In the genomic region with DNA sequence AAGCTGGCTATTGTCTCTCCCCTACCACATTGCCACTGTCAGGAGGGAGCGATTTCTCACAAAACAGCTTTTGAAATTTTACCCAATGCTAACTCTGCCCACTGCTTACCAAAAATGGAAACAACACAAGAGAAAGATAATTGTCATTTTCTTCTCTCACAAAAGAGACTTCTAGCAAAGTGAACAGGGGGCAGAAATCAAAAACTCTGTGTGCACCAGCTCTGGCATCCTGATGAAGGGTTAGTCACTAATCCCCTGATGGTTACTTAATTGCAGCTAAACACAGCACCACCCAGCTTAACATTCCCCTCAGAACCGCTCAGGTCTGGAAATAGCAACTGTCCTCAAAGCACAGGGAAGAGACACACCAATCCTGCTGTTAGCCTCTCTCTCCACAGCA, we compare ENCODE assay signal across 20 mouse cellular contexts.
DNase-seq lines count a peak whose midpoint lies in the region; ATAC-seq and TF ChIP-seq lines count a peak whose summit lies in the region.
"Had no signal": no experiment of that assay in that cellular context is flagged by ENCODE, and none has a peak within 500 bp of the region (broad histone marks: within the 10 kb centered on the region; RNA-seq: fewer than 3 reads in every experiment).

No protein-coding gene starts in this region.

- H3K36me3 ChIP-seq in forebrain, postnatal 0 days (ENCODE audit: insufficient read depth), result no peaks in the 10 kb centered on the region
- H3K36me3 ChIP-seq in forebrain, embryonic 15.5 days, result no peaks in the 10 kb centered on the region
- H3K36me3 ChIP-seq: embryonic facial prominence, embryonic 13.5 days; forebrain, embryonic 10.5 days; heart, embryonic 15.5 days; midbrain, embryonic 12.5 days had no signal

- peaks cover 14% of the 10 kb centered on the region; the same call in 1 of the 2 replicates for H3K4me1 ChIP-seq in forebrain, postnatal 0 days (ENCODE audit: insufficient read depth)
- H3K4me1 ChIP-seq in forebrain, embryonic 15.5 days, result peaks cover 13% of the 10 kb centered on the region; the same call in 1 of the 2 replicates

- no peak overlapping the region for H3K4me3 ChIP-seq in forebrain, postnatal 0 days (ENCODE audit: low read depth, low read length)
- no peak overlapping the region for H3K4me3 ChIP-seq in forebrain, embryonic 15.5 days
- H3K4me3 ChIP-seq: embryonic facial prominence, embryonic 13.5 days; forebrain, embryonic 10.5 days; heart, embryonic 15.5 days; midbrain, embryonic 12.5 days had no signal

- peak overlapping the region; percentile 35; the same call in 1 of the 2 replicates for H3K27ac ChIP-seq in forebrain, postnatal 0 days (ENCODE audit: low read depth, low read length)
- no peak overlapping the region for H3K27ac ChIP-seq in forebrain, embryonic 15.5 days (replicated peaks)
- H3K27ac ChIP-seq: embryonic facial prominence, embryonic 13.5 days; forebrain, embryonic 10.5 days; heart, embryonic 15.5 days; midbrain, embryonic 12.5 days had no signal

- no peaks in the 10 kb centered on the region for H3K9me3 ChIP-seq in forebrain, postnatal 0 days (ENCODE audit: low read length)
- no peaks in the 10 kb centered on the region for H3K9me3 ChIP-seq in forebrain, embryonic 15.5 days
- H3K9me3 ChIP-seq: forebrain, embryonic 10.5 days; heart, embryonic 15.5 days; midbrain, embryonic 12.5 days had no signal

- 19% methylated on average over 2 of the region's 2 CpGs for WGBS in forebrain, postnatal 0 days
- 10% methylated on average over 2 of the region's 2 CpGs for WGBS in forebrain, embryonic 15.5 days

- TF ChIP-seq CTCF in forebrain, postnatal 0 days (IDR thresholded peaks at IDR 0.05; ENCODE audit: low read depth), result no peak

- ATAC-seq in forebrain, postnatal 0 days, result peak; percentile 48
- ATAC-seq in forebrain, embryonic 15.5 days (replicated peaks), result no peak

- H3K4me2 ChIP-seq in forebrain, postnatal 0 days (ENCODE audit: low read depth), result no peak overlapping the region
- no peak overlapping the region for H3K4me2 ChIP-seq in forebrain, embryonic 15.5 days (replicated peaks)
- H3K4me2 ChIP-seq: embryonic facial prominence, embryonic 13.5 days; heart, embryonic 15.5 days; midbrain, embryonic 12.5 days had no signal

- 0 out of 2 replicates have a peak overlapping the region, but pooled peaks have one; percentile 22 for H3K9ac ChIP-seq in forebrain, postnatal 0 days
- no peak overlapping the region for H3K9ac ChIP-seq in forebrain, embryonic 15.5 days (replicated peaks)
- H3K9ac ChIP-seq: embryonic facial prominence, embryonic 13.5 days; heart, embryonic 15.5 days; midbrain, embryonic 12.5 days had no signal

- no peaks in the 10 kb centered on the region for H3K27me3 ChIP-seq in forebrain, postnatal 0 days (ENCODE audit: insufficient read depth, low read length)
- H3K27me3 ChIP-seq in forebrain, embryonic 15.5 days, result no peaks in the 10 kb centered on the region
- H3K27me3 ChIP-seq: embryonic facial prominence, embryonic 13.5 days; heart, embryonic 15.5 days; midbrain, embryonic 12.5 days had no signal

- DNase-seq in forebrain, postnatal 0 days, result no peak
- peak; percentile 52 for DNase-seq in layer of hippocampus, adult 9-11 months
- DNase-seq in layer of hippocampus, postnatal 36 days, result no peak
- peak; percentile 28 for DNase-seq in right cerebral cortex, adult 18-20 months
- DNase-seq in right cerebral cortex, postnatal 4 days, result no peak
- peak; percentile 20 for DNase-seq in retina, postnatal 1 day
- DNase-seq in adrenal gland, adult 8-10 months, result no peak
- DNase-seq: adrenal gland, postnatal 14 days; cerebellum, adult 18-20 months; heart, adult 11 months; kidney, adult 2 months; kidney, postnatal 14 days; lung, adult 18-20 months; lung, postnatal 36 days; thymus, adult 2 months had no signal

Comparison
In these comparisons a context has a peak if more than half of its experiments do, and no peak if none do; other contexts are left out.
1. DNase-seq: peak in layer of hippocampus, adult 9-11 months (single experiment), right cerebral cortex, adult 18-20 months (single experiment) and retina, postnatal 1 day (single experiment); none in forebrain, postnatal 0 days (single experiment), layer of hippocampus, postnatal 36 days (0 of 2), right cerebral cortex, postnatal 4 days (single experiment) and adrenal gland, adult 8-10 months (single experiment).